Mouse (Mus musculus) embryonic facial prominence, embryonic 12.5 days (tissue): ENCODE measurements around the gene Spata31d1b. TPM values are rescaled to one million over a fixed set of nuclear protein-coding genes. Genes with fewer than 3 reads are reported as not detected.
"Not testable (repeated sequence)": the region's sequence is repeated elsewhere in the genome, so short reads cannot be mapped to it uniquely, and the experiment has no call there.

Experiments used
- ATAC-seq: fragments of 200-750 bp; cut with Nextera tagmentation; 2 replicates; pipeline ENCODE4 v1.8.0; 2017; ENCODE audit not compliant: insufficient number of reproducible peaks, insufficient read depth, low FRiP score, low TSS enrichment
- H3K27ac ChIP-seq: fragments of 300-500 bp; sonication (generic); 2 replicates; pipeline ENCODE4 v1.5.1; 2016; ENCODE audit warnings: mild to moderate bottlenecking
- H3K27me3 ChIP-seq: fragments of 300-500 bp; sonication (generic); 2 replicates; pipeline ENCODE4 v1.6.1; 2016; ENCODE audit warnings: mild to moderate bottlenecking, moderate library complexity
- H3K36me3 ChIP-seq: fragments of 300-500 bp; sonication (generic); 2 replicates; pipeline ENCODE4 v1.6.1; 2016; ENCODE audit warnings: mild to moderate bottlenecking
- H3K4me1 ChIP-seq: fragments of 300-500 bp; sonication (generic); 2 replicates; pipeline ENCODE4 v1.6.1; 2016
- H3K4me2 ChIP-seq: fragments of 300-500 bp; sonication (generic); replicated peaks from 2 replicates; pipeline ENCODE4 v1.6.1; 2016; ENCODE audit warnings: mild to moderate bottlenecking, moderate library complexity
- H3K4me3 ChIP-seq: fragments of 300-500 bp; sonication (generic); 2 replicates; pipeline ENCODE4 v1.5.1; 2016; ENCODE audit warnings: mild to moderate bottlenecking
- H3K9ac ChIP-seq: fragments of 300-500 bp; sonication (generic); 2 replicates; pipeline ENCODE4 v1.6.1; 2016; ENCODE audit warnings: mild to moderate bottlenecking, moderate library complexity
- H3K9me3 ChIP-seq: fragments of 300-500 bp; sonication (generic); 2 replicates; pipeline ENCODE4 v1.6.1; 2016; ENCODE audit warnings: mild to moderate bottlenecking, moderate library complexity
- WGBS: fragments of 180-500 bp; shearing (Covaris S2); methylation state at CpG from one replicate; pipeline ENCODE4 v1.1.7; 2016; 5-methylcytosine and 5-hydroxymethylcytosine counted together
- polyA plus RNA-seq: library from polyadenylated mRNA; unstranded; fragments of >200 nt; fragmentation: Nextera tagmentation; extraction: Ambion mirVana; gene quantifications from 2 replicates; pipeline ENCODE4 v1.2.1, GENCODE M21; 2016

The Spata31d1b gene
- polyA plus RNA-seq, 1 experiment from 2014 or later, result not detected

DNA sequence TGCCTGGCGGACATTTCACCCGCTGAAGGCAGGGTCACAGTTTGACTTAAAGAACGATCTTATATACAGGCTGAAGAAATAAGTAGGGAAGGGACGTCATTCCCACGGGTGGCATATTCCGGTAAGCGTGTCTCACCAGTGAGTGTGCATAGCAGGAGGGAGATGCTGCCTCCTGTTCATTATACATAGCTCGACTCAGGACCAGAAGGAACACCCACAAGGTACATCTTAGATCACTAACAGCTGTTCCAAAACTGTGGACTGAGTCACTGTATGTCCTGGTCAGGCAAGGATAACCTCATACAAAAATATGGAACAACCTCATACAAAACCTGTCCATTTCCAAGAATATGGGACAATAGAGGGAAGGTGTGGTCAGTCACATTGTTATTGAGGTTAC is 13.0 kb upstream of the Spata31d1b start:
- H3K4me1 ChIP-seq, result no peaks in the 10 kb centered on the region
- no peak overlapping the region for H3K9ac ChIP-seq
- ATAC-seq, result no peak
- no peaks in the 10 kb centered on the region for H3K36me3 ChIP-seq
- no peak overlapping the region for H3K27ac ChIP-seq
- 91% methylated on average over 8 of the region's 8 CpGs for WGBS
- H3K27me3 ChIP-seq, result no peaks in the 10 kb centered on the region
- H3K4me3 ChIP-seq, result no peak overlapping the region
- H3K9me3 ChIP-seq, result no peaks in the 10 kb centered on the region
- H3K4me2 ChIP-seq, result no peak overlapping the region

DNA sequence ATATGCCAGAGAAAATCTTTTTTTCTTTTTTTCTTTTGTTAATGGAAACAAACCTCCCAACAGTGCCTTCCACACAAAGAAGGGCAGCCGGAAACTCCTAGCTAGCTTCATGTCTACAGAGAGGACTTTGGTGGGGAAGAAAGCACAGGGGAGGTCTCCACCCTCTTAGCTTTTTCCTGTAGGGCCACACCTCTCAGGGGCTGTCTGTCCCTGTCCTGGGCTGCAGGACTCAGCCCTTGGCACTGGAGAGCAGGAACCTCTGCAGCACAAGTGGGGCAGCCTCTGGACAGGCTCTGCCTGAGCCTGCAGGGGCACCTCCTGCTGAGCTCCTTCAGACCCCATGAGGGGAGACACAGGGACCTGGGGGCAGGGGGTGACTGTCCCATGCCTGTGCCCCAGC is 11.9 kb upstream of the Spata31d1b start:
- H3K4me3 ChIP-seq, H3K9me3 ChIP-seq, H3K27me3 ChIP-seq, H3K4me1 ChIP-seq, H3K4me2 ChIP-seq, H3K9ac ChIP-seq, ATAC-seq, H3K36me3 ChIP-seq, H3K27ac ChIP-seq: not testable (repeated sequence)
- WGBS, result 57% methylated on average over 1 of the region's 1 CpGs

DNA sequence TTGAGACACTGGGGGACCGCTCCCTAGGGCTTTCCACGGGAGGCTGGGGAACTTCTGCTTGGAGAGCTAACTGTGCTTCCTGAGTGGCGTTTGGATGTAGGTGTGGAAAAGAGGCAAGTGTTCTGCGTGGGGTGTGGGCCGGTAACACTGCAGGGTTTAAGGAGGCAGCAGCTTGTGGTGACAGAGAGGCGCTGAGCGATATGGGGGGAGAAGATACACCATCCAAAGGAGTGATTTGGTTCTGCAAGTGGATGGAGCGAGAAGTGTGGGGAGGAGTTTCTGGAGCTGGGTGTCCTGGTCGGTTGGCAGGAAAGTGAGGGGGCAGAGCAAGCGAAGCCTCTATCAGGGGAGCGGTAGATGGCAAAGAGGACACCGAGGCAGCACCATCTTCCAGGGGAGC is 8.6 kb upstream of the Spata31d1b start:
- no peak overlapping the region for H3K9ac ChIP-seq
- H3K4me2 ChIP-seq, result no peak overlapping the region
- H3K4me3 ChIP-seq, result no peak overlapping the region
- WGBS, result 85% methylated on average over 12 of the region's 12 CpGs
- H3K36me3 ChIP-seq, result no peaks in the 10 kb centered on the region
- no peak overlapping the region for H3K27ac ChIP-seq
- no peak for ATAC-seq
- H3K4me1 ChIP-seq, result 0 out of 2 replicates have a peak, but pooled peaks cover 7% of the 10 kb centered on the region
- no peaks in the 10 kb centered on the region for H3K27me3 ChIP-seq
- no peaks in the 10 kb centered on the region for H3K9me3 ChIP-seq

DNA sequence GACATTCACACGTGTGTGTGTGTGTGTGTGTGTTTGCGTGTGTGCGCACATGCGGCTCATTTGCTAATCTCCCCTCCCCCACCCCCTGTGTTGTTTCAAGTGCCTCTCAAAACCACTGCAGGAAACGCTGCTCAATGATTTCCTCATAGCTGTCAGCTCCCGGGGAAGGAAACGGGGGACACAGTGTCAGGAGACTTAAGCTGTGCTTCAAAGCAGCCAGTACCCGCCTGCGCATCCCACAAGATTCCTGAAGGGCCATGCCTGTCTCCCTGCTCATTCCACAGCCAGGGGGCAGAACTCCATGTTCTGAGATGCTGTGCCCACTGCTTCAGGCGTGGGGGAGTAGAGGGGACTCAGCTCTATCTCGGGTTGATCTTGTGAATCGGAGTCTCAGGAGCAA is 7.5 kb upstream of the Spata31d1b start:
- 41% methylated on average over 12 of the region's 12 CpGs for WGBS
- no peak for ATAC-seq
- no peak overlapping the region for H3K9ac ChIP-seq

DNA sequence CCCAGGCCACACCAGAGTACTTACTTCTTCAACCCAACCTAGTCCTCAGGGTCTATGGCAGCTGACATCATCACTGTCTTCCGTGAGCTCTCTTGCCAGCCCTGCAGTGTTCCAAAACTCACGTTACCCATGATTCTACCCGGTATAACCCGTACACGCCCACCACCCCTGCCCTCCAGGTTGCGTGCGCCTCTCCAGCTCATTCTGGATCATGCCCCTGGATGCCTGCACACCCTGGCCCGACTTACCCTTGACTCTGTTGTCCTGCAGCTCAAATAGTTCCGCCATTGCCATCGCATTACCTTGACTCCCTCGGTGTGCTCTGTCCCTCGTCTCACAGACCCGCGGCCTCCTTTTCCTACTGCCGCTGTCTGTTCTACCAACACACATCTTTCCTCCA is 1.9 kb upstream of the Spata31d1b start, which contains the start of gene Spata31d1a:
Spata31d1a (minus strand) TSS at position 101 of the 400 bp plus-strand sequence.
- H3K4me2 ChIP-seq, result no peak within 1 kb of the TSS
- no peaks in the 10 kb centered on the region for H3K27me3 ChIP-seq
- H3K9me3 ChIP-seq, result no peaks in the 10 kb centered on the region
- no peak for ATAC-seq
- no peak within 1 kb of the TSS for H3K4me3 ChIP-seq
- 91% methylated on average over 15 of the region's 15 CpGs for WGBS
- no peaks in the 10 kb centered on the region for H3K36me3 ChIP-seq
- H3K9ac ChIP-seq, result no peak within 1 kb of the TSS
- no peaks in the 10 kb centered on the region for H3K4me1 ChIP-seq
- H3K27ac ChIP-seq, result no peak within 1 kb of the TSS

More for the DNA sequence above, 7.5 kb upstream of the Spata31d1b start:
- Histone ChIP-seq H3K4me1 (0 out of 2 replicates have a peak, but pooled peaks cover 7% of the 10 kb centered on the region), H3K27me3 (no peaks in the 10 kb centered on the region), H3K36me3 (no peaks in the 10 kb centered on the region), H3K4me2 (no peak overlapping the region), H3K27ac (no peak overlapping the region), H3K9me3 (no peaks in the 10 kb centered on the region), H3K4me3 (no peak overlapping the region)

DNA sequence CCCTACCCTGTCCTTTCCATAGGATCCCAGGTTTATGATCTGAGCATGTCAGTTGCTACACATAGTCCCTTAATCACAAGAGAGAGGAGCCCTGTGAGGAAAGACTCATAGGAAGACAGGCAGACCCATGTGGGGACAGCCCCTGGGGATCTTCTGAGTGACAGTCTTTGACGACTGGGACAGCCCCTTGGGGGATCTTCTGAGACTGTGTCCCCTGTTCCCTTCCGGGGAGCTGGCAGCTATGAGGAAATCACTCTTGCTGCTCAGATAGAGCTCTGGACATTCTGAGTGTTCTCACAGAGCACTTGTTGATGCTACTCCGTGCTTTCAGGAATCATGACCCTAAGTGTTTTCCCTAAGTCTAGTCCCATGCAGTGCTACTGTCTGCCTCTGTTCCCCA is 1.6 kb downstream of the Spata31d1b start:
- no peaks in the 10 kb centered on the region for H3K9me3 ChIP-seq
- H3K4me3 ChIP-seq, result no peak overlapping the region
- no peak overlapping the region for H3K9ac ChIP-seq
- no peaks in the 10 kb centered on the region for H3K36me3 ChIP-seq
- H3K27ac ChIP-seq, result no peak overlapping the region
- H3K27me3 ChIP-seq, result no peaks in the 10 kb centered on the region
- H3K4me1 ChIP-seq, result no peaks in the 10 kb centered on the region
- ATAC-seq, result no peak
- 31% methylated on average over 3 of the region's 3 CpGs for WGBS
- no peak overlapping the region for H3K4me2 ChIP-seq

DNA sequence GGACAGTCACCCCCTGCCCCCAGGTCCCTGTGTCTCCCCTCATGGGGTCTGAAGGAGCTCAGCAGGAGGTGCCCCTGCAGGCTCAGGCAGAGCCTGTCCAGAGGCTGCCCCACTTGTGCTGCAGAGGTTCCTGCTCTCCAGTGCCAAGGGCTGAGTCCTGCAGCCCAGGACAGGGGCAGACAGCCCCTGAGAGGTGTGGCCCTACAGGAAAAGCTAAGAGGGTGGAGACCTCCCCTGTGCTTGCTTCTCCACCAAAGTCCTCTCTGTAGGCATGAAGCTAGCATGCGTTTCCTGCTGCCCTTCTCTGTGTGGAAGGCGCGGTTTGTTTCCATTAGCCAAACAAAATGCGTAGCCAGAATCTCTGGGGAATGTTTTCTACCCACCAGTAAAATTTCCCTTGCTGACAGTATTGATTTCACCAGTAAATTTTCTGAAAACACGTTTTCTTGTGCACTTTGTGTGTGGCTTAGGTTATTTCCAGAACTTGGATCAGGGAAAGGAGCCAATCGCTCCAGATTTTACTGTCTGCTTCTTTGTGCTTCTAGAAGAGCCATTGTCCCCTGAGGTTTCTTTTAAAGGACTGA is 6.9 kb downstream of the Spata31d1b start:
- not testable (repeated sequence) for ATAC-seq

DNA sequence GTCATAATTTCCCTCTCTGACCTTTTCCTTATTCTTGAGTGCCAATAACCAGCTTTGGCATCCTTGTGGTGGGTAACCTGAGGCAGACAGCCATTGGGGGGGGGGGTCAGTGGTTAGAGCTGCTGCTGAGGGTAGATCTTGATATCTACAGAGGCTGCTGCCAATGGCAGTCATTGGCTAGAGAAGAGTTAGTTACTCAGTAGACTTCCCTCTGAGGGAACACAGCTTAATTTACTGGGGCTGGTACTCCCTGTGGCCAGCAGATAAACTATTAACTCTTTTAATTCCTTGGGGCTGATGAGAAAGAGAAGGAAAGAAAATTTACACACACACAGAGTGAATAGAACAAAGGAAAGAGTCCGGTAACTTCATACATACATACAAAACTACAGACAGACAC is 7.4 kb downstream of the Spata31d1b start:
- WGBS, result 86% methylated on average over 1 of the region's 1 CpGs
- no peak for ATAC-seq

More for the DNA sequence above, 6.9 kb downstream of the Spata31d1b start:
- H3K27ac ChIP-seq, result 0 out of 2 replicates have a peak overlapping the region, but pooled peaks have one; percentile 30
- not testable (repeated sequence) for H3K36me3 ChIP-seq, H3K4me2 ChIP-seq, H3K9me3 ChIP-seq, H3K4me3 ChIP-seq, H3K27me3 ChIP-seq, H3K9ac ChIP-seq, H3K4me1 ChIP-seq
- WGBS, result 21% methylated on average over 6 of the region's 6 CpGs

DNA sequence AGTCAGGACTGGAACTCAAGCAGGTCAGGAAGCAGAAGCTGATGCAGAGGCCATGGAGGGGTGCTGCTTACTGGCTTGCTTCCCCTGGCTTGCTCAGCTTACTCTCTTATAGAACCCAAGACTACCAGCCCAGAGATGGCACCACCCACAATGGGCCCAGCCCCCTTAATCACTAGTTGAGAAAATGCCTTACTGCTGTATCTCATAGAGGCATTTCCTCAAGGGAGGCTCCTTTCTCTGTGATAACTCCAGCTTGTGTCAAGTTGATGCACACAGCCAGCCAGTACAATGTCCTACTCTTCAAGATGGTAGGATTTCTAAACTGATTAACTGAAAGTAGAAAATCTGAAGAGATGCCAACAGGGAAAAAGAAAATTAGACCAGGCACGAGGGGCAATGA is 10.0 kb downstream of the Spata31d1b start:
- ATAC-seq, H3K9ac ChIP-seq, H3K4me3 ChIP-seq, H3K36me3 ChIP-seq, H3K27ac ChIP-seq, H3K4me1 ChIP-seq, H3K4me2 ChIP-seq, H3K27me3 ChIP-seq, H3K9me3 ChIP-seq: not testable (repeated sequence)
- WGBS, result 83% methylated on average over 1 of the region's 1 CpGs

More for the DNA sequence above, 7.4 kb downstream of the Spata31d1b start:
- Histone ChIP-seq H3K4me1 (0 out of 2 replicates have a peak, but pooled peaks cover 4% of the 10 kb centered on the region), H3K4me2 (no peak overlapping the region), H3K27me3 (no peaks in the 10 kb centered on the region), H3K9ac (no peak overlapping the region), H3K9me3 (no peaks in the 10 kb centered on the region), H3K27ac (0 out of 2 replicates have a peak overlapping the region, but pooled peaks have one; percentile 30), H3K36me3 (no peaks in the 10 kb centered on the region), H3K4me3 (no peak overlapping the region)

DNA sequence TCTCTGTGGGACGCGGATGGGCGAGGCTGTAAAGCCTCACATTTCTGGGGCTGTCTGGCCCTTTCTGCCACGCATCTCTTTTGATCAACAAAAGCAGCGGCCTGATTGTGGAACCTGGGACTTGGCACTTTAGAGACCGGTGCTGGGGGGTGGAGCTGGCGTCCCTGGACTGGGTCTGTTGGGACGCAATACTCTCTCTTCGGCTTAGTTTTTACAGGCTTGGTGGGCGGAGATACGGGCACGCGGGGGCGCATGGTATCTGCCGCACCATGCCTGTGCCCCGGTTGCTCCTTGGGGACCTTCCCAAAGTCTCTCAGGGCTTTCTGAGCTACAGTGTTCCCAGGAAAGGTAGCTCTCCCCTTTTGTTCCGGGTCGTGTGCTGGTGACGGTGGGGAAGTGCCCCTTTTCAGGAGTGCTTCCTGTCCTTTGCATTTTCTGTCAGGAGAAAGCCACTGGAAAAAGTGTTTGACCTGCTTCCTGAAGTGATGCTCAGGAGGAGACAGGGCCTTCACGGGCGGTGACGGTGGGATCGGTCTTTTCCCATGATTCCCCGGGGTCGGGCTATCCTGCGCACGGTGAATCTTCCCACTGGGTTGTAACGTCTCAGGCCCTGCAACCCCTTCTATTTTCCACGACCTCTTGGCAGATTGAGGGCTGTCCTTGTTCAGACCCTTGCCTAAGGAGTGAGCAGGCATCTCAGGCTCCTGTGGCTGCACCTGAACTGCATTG is 14.2 kb downstream of the Spata31d1b start:
- WGBS, result 32% methylated on average over 29 of the region's 29 CpGs

DNA sequence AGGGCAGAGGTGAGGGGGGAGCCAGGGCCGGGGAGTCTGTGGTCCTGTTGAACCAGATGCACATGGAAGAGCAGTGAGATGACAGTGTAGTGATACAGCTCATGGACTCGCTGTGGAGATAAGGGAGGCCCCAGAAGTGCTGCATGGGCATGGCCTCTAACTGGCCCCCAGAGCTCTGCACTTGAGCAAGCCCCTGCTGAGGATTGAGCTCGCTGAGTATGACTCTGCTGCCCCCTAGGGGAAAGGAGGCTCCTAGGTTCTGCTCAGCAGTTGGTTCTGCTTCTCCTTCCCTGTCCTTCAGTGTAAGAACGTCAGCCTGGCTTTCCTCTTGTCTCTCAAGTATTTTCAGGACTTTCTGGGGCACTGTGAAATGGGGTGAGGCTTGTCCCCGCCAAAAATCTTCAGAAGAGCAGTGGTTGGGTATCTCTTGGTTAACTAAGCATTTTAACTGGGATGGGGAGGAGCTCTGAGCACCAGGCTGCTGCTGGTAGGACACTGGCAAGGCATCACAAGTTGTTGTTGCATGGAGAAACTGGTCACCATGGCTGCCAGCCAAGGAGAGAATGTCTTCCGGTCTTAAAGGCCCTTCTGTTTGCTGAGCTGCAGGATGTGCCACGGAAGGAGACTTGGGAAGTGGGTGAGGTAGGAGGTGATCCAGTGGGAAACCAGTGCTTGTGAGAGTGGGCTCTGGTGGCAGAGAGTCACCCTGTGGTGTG is 16.5 kb downstream of the Spata31d1b start:
- no peaks in the 10 kb centered on the region for H3K36me3 ChIP-seq
- peak; percentile 75 for ATAC-seq
- H3K4me2 ChIP-seq, result no peak overlapping the region
- no peak overlapping the region for H3K27ac ChIP-seq
- 0 out of 2 replicates have a peak, but pooled peaks cover 3% of the 10 kb centered on the region for H3K27me3 ChIP-seq
- no peaks in the 10 kb centered on the region for H3K4me1 ChIP-seq
- H3K9ac ChIP-seq, result peak overlapping the region; percentile 1; the same call in 1 of the 2 replicates
- no peaks in the 10 kb centered on the region for H3K9me3 ChIP-seq
- H3K4me3 ChIP-seq, result no peak overlapping the region
- 31% methylated on average over 7 of the region's 7 CpGs for WGBS

More for the DNA sequence above, 14.2 kb downstream of the Spata31d1b start:
- Histone ChIP-seq H3K4me1 (no peaks in the 10 kb centered on the region), H3K27ac (no peak overlapping the region), H3K9ac (no peak overlapping the region), H3K36me3 (no peaks in the 10 kb centered on the region), H3K4me2 (peak overlapping the region; percentile 32), H3K27me3 (0 out of 2 replicates have a peak, but pooled peaks cover 3% of the 10 kb centered on the region), H3K9me3 (no peaks in the 10 kb centered on the region), H3K4me3 (no peak overlapping the region)
- ATAC-seq, result no peak
